Mouse (Mus musculus) forebrain, embryonic 11.5 days (tissue): Measurements from ENCODE around the gene Gm11172. TPM values are rescaled to one million over a fixed set of nuclear protein-coding genes. Genes with fewer than 3 reads are reported as not detected.

Source experiments
- ATAC-seq: fragments of 200-750 bp; cut with Nextera tagmentation; replicated peaks from 2 replicates; pipeline ENCODE4 v1.8.0; 2017; ENCODE audit warnings: moderate TSS enrichment; ENCODE audit not compliant: low FRiP score
- DNase-seq: peaks from one replicate; pipeline ENCODE4 v3.0.0-alpha.2; 2017; ENCODE audit warnings: low spot score
- H3K27ac ChIP-seq: fragments of 300-500 bp; sonication (generic); 2 replicates; pipeline ENCODE4 v1.5.1; 2014; ENCODE audit warnings: low read depth, low read length
- H3K27me3 ChIP-seq: fragments of 300-500 bp; sonication (generic); 2 replicates; pipeline ENCODE4 v1.6.1; 2014; ENCODE audit warnings: mild to moderate bottlenecking, low read length, mixed read lengths; ENCODE audit not compliant: control insufficient read depth, insufficient read depth
- H3K36me3 ChIP-seq: fragments of 300-500 bp; sonication (generic); 2 replicates; pipeline ENCODE4 v1.6.1; 2014; ENCODE audit warnings: mild to moderate bottlenecking, low read length, moderate library complexity, mixed read lengths; ENCODE audit not compliant: control insufficient read depth, insufficient read depth
- H3K4me1 ChIP-seq: fragments of 300-500 bp; sonication (generic); replicated peaks from 2 replicates; pipeline ENCODE4 v1.6.1; 2014; ENCODE audit warnings: low read length, mixed read lengths; ENCODE audit not compliant: control insufficient read depth, insufficient read depth
- H3K4me2 ChIP-seq: fragments of 300-500 bp; sonication (generic); 2 replicates; pipeline ENCODE4 v1.6.1; 2014; ENCODE audit warnings: low read depth, mild to moderate bottlenecking, low read length, moderate library complexity, mixed read lengths; ENCODE audit not compliant: severe bottlenecking
- H3K4me3 ChIP-seq: fragments of 300-500 bp; sonication (generic); 2 replicates; pipeline ENCODE4 v1.5.1; 2014; ENCODE audit warnings: low read depth, low read length
- H3K9ac ChIP-seq: fragments of 300-500 bp; sonication (generic); 2 replicates; pipeline ENCODE4 v1.6.1; 2014; ENCODE audit warnings: low read length
- H3K9me3 ChIP-seq: fragments of 300-500 bp; sonication (generic); 2 replicates; pipeline ENCODE4 v1.6.1; 2016; ENCODE audit warnings: low read length, mixed read lengths; ENCODE audit not compliant: control insufficient read depth
- WGBS: fragments of 180-500 bp; shearing (Covaris S2); extraction: QIAGEN DNeasy Blood & Tissue Kit; methylation state at CpG from one replicate; pipeline ENCODE4 v1.1.7; 2014; 5-methylcytosine and 5-hydroxymethylcytosine counted together
- polyA plus RNA-seq: library from polyadenylated mRNA; unstranded; fragments of >200 nt; fragmentation: Nextera tagmentation; extraction: Ambion mirVana; gene quantifications from 2 replicates; pipeline ENCODE4 v1.2.1, GENCODE M21; 2014

Gm11172 gene
- polyA plus RNA-seq = not detected in 2 replicates

DNA sequence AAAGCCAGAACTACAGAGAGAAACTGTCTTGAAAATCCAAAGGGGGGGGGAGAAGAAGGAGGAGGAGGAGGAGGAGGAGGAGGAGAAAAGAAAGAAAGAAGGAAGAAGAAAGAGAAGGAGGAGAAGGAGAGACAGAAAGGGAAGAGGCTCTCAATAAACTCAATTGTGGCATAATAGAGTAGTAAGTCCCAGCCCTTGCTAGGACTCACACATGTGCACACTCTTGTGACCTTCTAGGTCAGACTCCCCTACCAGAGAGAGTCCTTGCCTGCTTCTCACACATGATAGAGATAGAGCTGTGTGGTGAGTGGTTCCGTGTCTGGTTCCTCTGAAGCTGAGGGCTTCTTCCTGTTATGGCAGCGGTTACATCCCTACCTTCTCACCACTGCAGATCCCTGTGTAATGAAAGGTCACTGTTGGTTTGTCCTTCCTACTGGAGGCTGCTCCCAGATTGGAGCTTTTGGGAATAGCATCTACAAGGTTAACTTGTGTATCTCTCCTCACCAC is at the start of gene Gm11172:
Gm11172 (plus strand) TSS at position 51 of the 507 bp plus-strand sequence.
- Histone ChIP-seq H3K27ac (no peak within 1 kb of the TSS), H3K4me2 (no peak within 1 kb of the TSS), H3K9me3 (no peaks in the 10 kb centered on the region), H3K4me3 (no peak within 1 kb of the TSS), H3K4me1 (no peaks in the 10 kb centered on the region), H3K36me3 (no peaks in the 10 kb centered on the region), H3K9ac (no peak within 1 kb of the TSS), H3K27me3 (no peaks in the 10 kb centered on the region)
- DNase-seq = no peak
- WGBS = 95% methylated on average over 2 of the region's 2 CpGs
- no peak for ATAC-seq

GRCm38 (mm10) chr16:10763540-10764264 is 49.0 kb upstream of the Gm11172 start:
- Histone ChIP-seq H3K4me3 (no peak overlapping the region), H3K36me3 (no peaks in the 10 kb centered on the region)

GRCm38 (mm10) chr16:10764323-10764722 is 48.4 kb upstream of the Gm11172 start:
- no peaks in the 10 kb centered on the region for H3K27me3 ChIP-seq
- DNase-seq (no peak), ATAC-seq (no peak)
- H3K36me3 ChIP-seq = no peaks in the 10 kb centered on the region
- no peak overlapping the region for H3K9ac ChIP-seq
- H3K4me3 ChIP-seq = no peak overlapping the region
- H3K4me2 ChIP-seq = no peak overlapping the region
- 84% methylated on average over 2 of the region's 2 CpGs for WGBS
- H3K27ac ChIP-seq = no peak overlapping the region
- H3K4me1 ChIP-seq = no peaks in the 10 kb centered on the region
- H3K9me3 ChIP-seq = no peaks in the 10 kb centered on the region

More at GRCm38 (mm10) chr16:10763540-10764264, 49.0 kb upstream of the Gm11172 start:
- WGBS = 70% methylated on average over 6 of the region's 6 CpGs
- Histone ChIP-seq H3K27ac (no peak overlapping the region), H3K4me1 (no peaks in the 10 kb centered on the region), H3K9ac (no peak overlapping the region), H3K9me3 (no peaks in the 10 kb centered on the region), H3K4me2 (no peak overlapping the region), H3K27me3 (no peaks in the 10 kb centered on the region)
- ATAC-seq = no peak
- DNase-seq = no peak

GRCm38 (mm10) chr16:10767158-10767557 is 45.6 kb upstream of the Gm11172 start:
- Histone ChIP-seq H3K27me3 (no peaks in the 10 kb centered on the region), H3K9ac (no peak overlapping the region), H3K36me3 (no peaks in the 10 kb centered on the region), H3K27ac (no peak overlapping the region), H3K9me3 (no peaks in the 10 kb centered on the region), H3K4me2 (no peak overlapping the region), H3K4me1 (no peaks in the 10 kb centered on the region), H3K4me3 (no peak overlapping the region)
- DNase-seq (peak; percentile 65), ATAC-seq (no peak)
- WGBS = 56% methylated on average over 4 of the region's 4 CpGs

GRCm38 (mm10) chr16:10768821-10769220 is 43.9 kb upstream of the Gm11172 start:
- ATAC-seq (no peak), DNase-seq (no peak)
- Histone ChIP-seq H3K27me3 (no peaks in the 10 kb centered on the region), H3K4me1 (no peaks in the 10 kb centered on the region), H3K36me3 (no peaks in the 10 kb centered on the region), H3K4me3 (no peak overlapping the region), H3K27ac (no peak overlapping the region), H3K9ac (no peak overlapping the region), H3K4me2 (no peak overlapping the region), H3K9me3 (no peaks in the 10 kb centered on the region)
- WGBS = 67% methylated on average over 9 of the region's 9 CpGs

GRCm38 (mm10) chr16:10769661-10770060 is 43.1 kb upstream of the Gm11172 start:
- Histone ChIP-seq H3K4me3 (no peak overlapping the region), H3K4me1 (no peaks in the 10 kb centered on the region), H3K9ac (no peak overlapping the region), H3K27me3 (no peaks in the 10 kb centered on the region), H3K9me3 (no peaks in the 10 kb centered on the region), H3K4me2 (no peak overlapping the region), H3K36me3 (no peaks in the 10 kb centered on the region), H3K27ac (no peak overlapping the region)
- no peak for ATAC-seq
- 43% methylated on average over 2 of the region's 2 CpGs for WGBS
- no peak for DNase-seq

DNA sequence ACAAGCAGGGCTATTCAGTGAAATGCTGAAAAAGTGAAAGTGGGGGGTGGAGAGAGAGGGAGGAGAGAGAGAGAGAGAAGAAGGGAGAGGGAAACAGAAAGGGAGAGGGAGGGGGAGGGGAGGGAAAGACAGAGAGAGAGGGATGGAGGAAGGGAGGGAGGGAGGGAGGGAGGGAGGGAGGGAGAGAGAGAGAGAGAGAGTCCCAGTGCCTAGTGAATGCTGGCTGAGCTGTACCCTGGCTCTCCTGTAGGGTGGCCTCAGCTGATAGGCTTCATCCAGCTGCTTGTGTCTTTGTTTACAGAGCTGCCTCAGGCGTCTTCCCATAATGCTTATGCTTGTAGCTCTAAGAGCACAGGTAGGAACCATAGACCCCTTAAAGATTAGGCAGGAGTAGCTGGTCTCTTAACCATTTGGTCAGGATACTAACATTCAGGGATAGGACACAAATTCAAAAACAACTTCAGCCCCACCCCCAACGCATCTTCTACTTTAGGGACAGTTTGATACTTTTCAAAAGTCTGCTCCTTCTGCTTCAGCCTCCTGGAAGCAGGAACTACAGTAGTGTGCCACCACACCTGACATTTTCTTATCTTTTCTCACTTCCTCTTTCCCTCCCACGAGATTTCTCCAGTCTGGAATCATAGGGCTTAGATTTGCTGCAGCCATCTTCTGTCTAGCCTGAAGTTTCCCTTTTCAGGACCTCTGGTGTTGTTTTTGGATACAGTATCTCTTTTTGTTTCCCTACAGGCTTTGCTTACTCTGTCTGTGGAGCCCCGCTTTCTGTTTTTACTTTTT is 42.0 kb upstream of the Gm11172 start:
- Histone ChIP-seq H3K4me2 (no peak overlapping the region), H3K9ac (no peak overlapping the region), H3K27me3 (no peaks in the 10 kb centered on the region), H3K4me1 (no peaks in the 10 kb centered on the region), H3K9me3 (no peaks in the 10 kb centered on the region), H3K4me3 (no peak overlapping the region), H3K27ac (no peak overlapping the region), H3K36me3 (no peaks in the 10 kb centered on the region)
- ATAC-seq = no peak
- 61% methylated on average over 4 of the region's 4 CpGs for WGBS
- DNase-seq = no peak

- no peak overlapping the region for H3K27ac ChIP-seq
- H3K4me2 ChIP-seq = no peak overlapping the region
- no peak overlapping the region for H3K9ac ChIP-seq
- no peaks in the 10 kb centered on the region for H3K9me3 ChIP-seq
- DNase-seq = no peak
- 68% methylated on average over 19 of the region's 19 CpGs for WGBS
- no peak for ATAC-seq
- H3K27me3 ChIP-seq = no peaks in the 10 kb centered on the region
- H3K36me3 ChIP-seq = no peaks in the 10 kb centered on the region
- H3K4me3 ChIP-seq = no peak overlapping the region
- no peaks in the 10 kb centered on the region for H3K4me1 ChIP-seq
Measured at GRCm38 (mm10) chr16:10771769-10772510, 40.8 kb upstream of the Gm11172 start.
